Mouse (Mus musculus) liver, embryonic 15.5 days (tissue): ENCODE measurements around the gene Trpv4. TPM values are rescaled to one million over a fixed set of nuclear protein-coding genes. Genes with fewer than 3 reads are reported as not detected.

Experiments
- ATAC-seq: fragments of 200-750 bp; cut with Nextera tagmentation; 2 replicates; pipeline ENCODE4 v1.8.0; 2017; ENCODE audit warnings: moderate number of reproducible peaks, mild to moderate bottlenecking, moderate library complexity; ENCODE audit not compliant: insufficient read depth
- H3K27ac ChIP-seq: fragments of 300-500 bp; sonication (generic); replicated peaks from 2 replicates; pipeline ENCODE4 v1.5.1; 2015; ENCODE audit warnings: mild to moderate bottlenecking, inconsistent platforms
- H3K27me3 ChIP-seq: fragments of 300-500 bp; sonication (generic); 2 replicates; pipeline ENCODE4 v1.6.1; 2015; ENCODE audit warnings: mild to moderate bottlenecking, inconsistent platforms
- H3K36me3 ChIP-seq: fragments of 300-500 bp; sonication (generic); replicated peaks from 2 replicates; pipeline ENCODE4 v1.6.1; 2015; ENCODE audit warnings: moderate library complexity, mild to moderate bottlenecking, inconsistent platforms
- H3K4me1 ChIP-seq: fragments of 300-500 bp; sonication (generic); replicated peaks from 2 replicates; pipeline ENCODE4 v1.6.1; 2015; ENCODE audit warnings: inconsistent platforms
- H3K4me2 ChIP-seq: fragments of 300-500 bp; sonication (generic); 2 replicates; pipeline ENCODE4 v1.6.1; 2015; ENCODE audit warnings: moderate library complexity, mild to moderate bottlenecking, inconsistent platforms
- H3K4me3 ChIP-seq: fragments of 300-500 bp; sonication (generic); replicated peaks from 2 replicates; pipeline ENCODE4 v1.5.1; 2015; ENCODE audit warnings: mild to moderate bottlenecking, inconsistent platforms
- H3K9ac ChIP-seq: fragments of 300-500 bp; sonication (generic); 2 replicates; pipeline ENCODE4 v1.6.1; 2015; ENCODE audit warnings: moderate library complexity, mild to moderate bottlenecking, inconsistent platforms
- H3K9me3 ChIP-seq: fragments of 300-500 bp; sonication (generic); replicated peaks from 2 replicates; pipeline ENCODE4 v1.6.1; 2016; ENCODE audit warnings: inconsistent platforms
- WGBS: fragments of 180-500 bp; shearing (Covaris S2); methylation state at CpG from one replicate; pipeline ENCODE4 v1.1.7; 2015; ENCODE audit warnings: mixed read lengths; ENCODE audit not compliant: insufficient replicate concordance; 5-methylcytosine and 5-hydroxymethylcytosine counted together
- polyA plus RNA-seq: library from polyadenylated mRNA; unstranded; fragments of >200 nt; fragmentation: Nextera tagmentation; extraction: Ambion mirVana; gene quantifications from 2 replicates; pipeline ENCODE4 v1.2.1, GENCODE M21; 2015

The Trpv4 gene
- polyA plus RNA-seq, 1 experiment from 2014 or later: 0.24 TPM

DNA sequence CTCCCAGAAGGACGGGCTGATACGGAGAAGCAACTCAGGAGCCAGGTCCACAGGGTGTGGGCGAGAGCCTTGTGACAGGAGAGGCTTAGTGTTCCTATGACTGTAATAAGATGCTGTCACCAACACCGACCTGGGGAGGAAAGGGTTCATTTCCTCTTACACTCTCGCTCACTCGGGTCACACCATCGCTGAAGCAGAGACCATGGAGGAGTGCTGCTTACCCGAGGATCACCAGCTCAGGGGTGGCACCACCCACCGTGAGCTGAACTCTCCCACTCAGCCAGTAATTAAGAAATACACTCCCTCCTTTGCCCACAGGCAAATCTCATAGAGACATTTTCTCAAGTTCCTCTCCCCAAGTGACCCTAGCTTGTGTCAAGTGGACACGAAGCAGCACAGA is 69.8 kb downstream of the Trpv4 start:
- Histone ChIP-seq H3K9ac (no peak overlapping the region), H3K4me2 (no peak overlapping the region), H3K27ac (no peak overlapping the region), H3K9me3 (no peaks in the 10 kb centered on the region), H3K27me3 (no peaks in the 10 kb centered on the region), H3K4me3 (no peak overlapping the region), H3K36me3 (no peaks in the 10 kb centered on the region), H3K4me1 (peaks cover 51% of the 10 kb centered on the region)
- WGBS: 24% methylated on average over 10 of the region's 10 CpGs
- no peak for ATAC-seq

DNA sequence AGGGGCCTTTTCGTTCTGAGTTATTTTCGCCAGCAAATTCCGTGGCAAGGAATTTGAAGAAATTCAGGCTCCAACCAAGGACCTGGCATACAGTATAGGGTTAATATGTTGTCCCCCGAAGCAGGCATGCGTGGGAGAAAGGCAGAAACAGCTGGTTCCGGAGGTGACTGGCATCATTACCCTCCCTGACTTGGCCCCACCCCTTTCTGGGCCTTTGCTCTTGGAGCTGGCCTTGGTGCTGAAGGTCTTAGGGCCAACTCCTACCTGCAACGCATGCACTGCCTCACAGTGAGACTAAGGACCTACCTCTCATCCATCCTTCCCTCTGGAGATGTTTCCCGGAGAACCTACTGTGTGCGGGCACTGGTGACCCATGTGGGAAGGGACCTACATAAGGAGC is 70.3 kb downstream of the Trpv4 start:
- H3K4me2 ChIP-seq: no peak overlapping the region
- H3K27ac ChIP-seq: no peak overlapping the region
- ATAC-seq: no peak
- 25% methylated on average over 9 of the region's 9 CpGs for WGBS
- peaks cover 46% of the 10 kb centered on the region for H3K4me1 ChIP-seq
- H3K36me3 ChIP-seq: no peaks in the 10 kb centered on the region
- no peak overlapping the region for H3K4me3 ChIP-seq
- H3K27me3 ChIP-seq: no peaks in the 10 kb centered on the region
- no peak overlapping the region for H3K9ac ChIP-seq
- no peaks in the 10 kb centered on the region for H3K9me3 ChIP-seq

DNA sequence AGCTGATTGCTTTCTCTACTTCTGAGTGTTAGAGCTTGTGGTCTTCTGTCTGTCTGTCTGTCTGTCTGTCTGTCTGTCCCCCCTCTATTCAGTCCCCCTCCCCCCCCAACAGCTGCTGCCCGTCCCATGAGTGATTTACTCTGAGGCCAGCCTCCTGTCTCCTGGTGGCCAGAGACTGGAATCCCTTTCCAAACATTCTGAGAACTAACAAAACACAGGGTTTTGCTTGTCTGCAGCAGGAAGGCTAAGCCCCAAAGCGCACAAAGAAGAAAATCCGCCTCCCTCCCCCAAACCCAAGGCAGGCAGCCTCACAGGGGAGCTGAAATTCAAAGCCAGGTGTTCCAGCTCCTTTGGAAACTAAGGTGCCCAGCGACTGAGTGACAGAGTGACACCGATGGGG is 72.5 kb downstream of the Trpv4 start:
- H3K9ac ChIP-seq: no peak overlapping the region
- H3K4me3 ChIP-seq: no peak overlapping the region
- no peak overlapping the region for H3K27ac ChIP-seq
- WGBS: 38% methylated on average over 5 of the region's 5 CpGs
- no peak for ATAC-seq
- no peaks in the 10 kb centered on the region for H3K9me3 ChIP-seq
- H3K36me3 ChIP-seq: no peaks in the 10 kb centered on the region
- no peak overlapping the region for H3K4me2 ChIP-seq
- no peaks in the 10 kb centered on the region for H3K27me3 ChIP-seq
- peaks cover 27% of the 10 kb centered on the region for H3K4me1 ChIP-seq

DNA sequence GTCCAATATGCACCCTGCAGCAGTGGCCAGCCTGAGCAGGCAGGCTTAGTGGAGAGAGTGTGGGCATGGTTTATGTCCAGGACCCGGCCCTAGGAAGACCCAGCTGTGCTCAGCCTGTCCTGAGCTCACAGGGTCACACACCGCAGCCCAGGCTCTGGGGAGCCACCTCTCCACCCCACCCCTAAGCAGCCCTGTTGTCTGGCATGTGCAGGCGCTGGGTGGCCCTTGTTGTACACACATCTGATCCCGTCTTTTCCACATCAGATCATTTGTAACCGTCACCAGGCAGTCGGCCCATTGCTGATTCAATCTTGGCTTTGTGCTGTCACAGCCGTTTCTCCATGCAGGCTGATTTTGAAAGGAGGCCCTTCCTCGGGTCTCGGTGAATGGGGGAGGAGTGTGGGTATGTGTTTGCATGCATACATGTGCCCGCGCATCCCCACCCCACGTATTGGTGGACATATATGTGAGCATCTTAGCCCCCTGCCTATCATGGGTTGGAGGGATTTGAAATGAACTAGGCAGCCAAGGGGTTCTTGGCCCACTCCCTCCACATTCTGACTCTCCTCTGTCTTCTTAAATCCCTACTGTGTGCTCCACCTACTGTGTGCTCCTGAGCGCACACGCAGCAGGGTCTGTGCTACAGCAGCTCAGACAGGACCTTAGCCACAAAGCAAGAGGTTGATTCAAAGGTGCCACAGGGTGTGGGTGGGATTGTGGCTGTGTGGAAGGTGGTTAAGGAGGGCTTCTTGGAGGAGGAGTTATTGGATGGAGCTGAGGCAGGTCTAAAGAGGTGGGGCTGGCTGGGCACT is 73.7 kb downstream of the Trpv4 start:
- Histone ChIP-seq H3K36me3 (no peaks in the 10 kb centered on the region), H3K27ac (no peak overlapping the region), H3K9ac (no peak overlapping the region), H3K4me2 (no peak overlapping the region), H3K9me3 (no peaks in the 10 kb centered on the region), H3K27me3 (no peaks in the 10 kb centered on the region), H3K4me1 (peaks cover 15% of the 10 kb centered on the region), H3K4me3 (no peak overlapping the region)
- ATAC-seq: no peak
- 62% methylated on average over 14 of the region's 14 CpGs for WGBS

DNA sequence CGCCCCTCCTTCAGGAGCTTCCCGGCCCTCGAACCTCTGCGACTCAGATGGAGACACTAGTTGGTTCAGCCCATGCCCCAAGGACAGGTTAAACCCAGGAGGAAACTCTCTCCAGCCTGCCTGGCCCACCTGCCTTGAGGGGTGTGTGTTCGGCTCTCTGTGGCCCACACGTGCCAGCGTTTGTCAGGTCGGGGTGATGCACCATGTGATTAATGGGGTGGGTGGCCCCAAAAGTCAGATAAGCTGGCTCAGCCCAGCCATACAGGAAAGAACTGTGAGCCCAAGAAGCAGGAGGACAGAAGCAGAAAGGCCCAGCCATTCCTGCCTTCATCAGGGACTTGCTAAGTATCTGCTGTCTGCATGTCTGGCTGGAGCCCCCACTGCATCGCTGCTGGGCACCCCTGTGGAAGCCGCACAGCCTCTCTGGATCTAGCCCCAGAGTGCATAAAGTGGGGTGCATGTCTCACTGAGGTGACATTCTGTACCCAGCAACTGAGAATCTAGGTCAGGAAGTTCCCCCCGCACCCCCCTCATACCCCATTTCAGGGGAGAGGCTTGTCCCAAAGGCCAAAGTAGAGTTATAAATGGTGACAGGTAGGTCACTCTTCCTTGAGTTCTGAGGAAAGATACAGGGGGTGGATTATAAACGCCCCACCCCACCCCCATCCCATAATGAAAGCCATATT is 74.6 kb downstream of the Trpv4 start:
- no peak overlapping the region for H3K27ac ChIP-seq
- no peak for ATAC-seq
- H3K27me3 ChIP-seq: no peaks in the 10 kb centered on the region
- H3K36me3 ChIP-seq: no peaks in the 10 kb centered on the region
- no peak overlapping the region for H3K4me2 ChIP-seq
- H3K4me1 ChIP-seq: peaks cover 10% of the 10 kb centered on the region
- H3K9me3 ChIP-seq: no peaks in the 10 kb centered on the region
- H3K9ac ChIP-seq: no peak overlapping the region
- no peak overlapping the region for H3K4me3 ChIP-seq
- 49% methylated on average over 12 of the region's 12 CpGs for WGBS

DNA sequence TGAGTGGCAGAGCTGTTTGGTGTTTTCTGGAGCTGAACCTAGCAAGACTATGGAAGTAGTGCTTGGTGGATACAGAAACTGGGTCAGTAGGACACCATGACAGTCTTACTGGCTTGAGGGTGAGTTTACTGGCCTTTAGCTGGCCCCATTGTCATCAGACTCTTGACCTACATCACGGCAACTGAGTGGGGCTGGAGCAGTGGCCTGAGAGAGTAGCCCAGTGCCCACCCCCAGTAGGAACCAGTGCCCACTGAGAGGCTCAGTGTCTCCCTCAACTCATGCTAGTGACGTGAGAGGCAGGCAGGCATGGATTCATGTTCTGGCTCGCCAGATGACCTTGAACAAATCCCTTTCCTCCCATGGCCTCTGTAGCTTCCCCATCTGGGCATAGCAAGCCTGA is 75.2 kb downstream of the Trpv4 start:
- Histone ChIP-seq H3K4me1 (peaks cover 4% of the 10 kb centered on the region), H3K9ac (no peak overlapping the region), H3K4me2 (no peak overlapping the region), H3K9me3 (no peaks in the 10 kb centered on the region), H3K27me3 (no peaks in the 10 kb centered on the region), H3K27ac (no peak overlapping the region), H3K36me3 (no peaks in the 10 kb centered on the region), H3K4me3 (no peak overlapping the region)
- no peak for ATAC-seq
- WGBS: 52% methylated on average over 3 of the region's 3 CpGs

DNA sequence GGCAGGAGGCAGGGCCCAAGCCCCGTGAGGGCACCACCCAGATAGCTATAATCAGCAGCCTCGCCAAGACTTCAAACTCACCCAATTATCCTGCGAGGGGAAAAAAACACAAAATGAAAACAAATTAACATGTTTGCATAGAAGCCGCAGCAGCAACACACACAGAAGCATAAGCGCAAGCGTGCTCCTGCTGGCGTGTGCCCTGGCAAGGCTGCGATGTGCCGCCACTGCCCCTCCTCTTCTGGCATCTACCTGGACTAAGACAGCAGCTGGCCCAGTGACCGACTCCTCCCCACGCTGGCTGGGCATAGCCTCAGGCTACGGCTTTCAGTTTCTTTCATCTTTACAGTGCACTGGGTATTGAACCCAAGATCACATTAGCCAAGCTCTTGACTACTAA is 76.7 kb downstream of the Trpv4 start:
- no peak overlapping the region for H3K4me2 ChIP-seq
- no peak overlapping the region for H3K4me3 ChIP-seq
- peaks cover 4% of the 10 kb centered on the region for H3K4me1 ChIP-seq
- ATAC-seq: no peak
- no peak overlapping the region for H3K9ac ChIP-seq
- H3K9me3 ChIP-seq: no peaks in the 10 kb centered on the region
- H3K36me3 ChIP-seq: no peaks in the 10 kb centered on the region
- WGBS: 73% methylated on average over 12 of the region's 12 CpGs
- no peaks in the 10 kb centered on the region for H3K27me3 ChIP-seq
- H3K27ac ChIP-seq: no peak overlapping the region

DNA sequence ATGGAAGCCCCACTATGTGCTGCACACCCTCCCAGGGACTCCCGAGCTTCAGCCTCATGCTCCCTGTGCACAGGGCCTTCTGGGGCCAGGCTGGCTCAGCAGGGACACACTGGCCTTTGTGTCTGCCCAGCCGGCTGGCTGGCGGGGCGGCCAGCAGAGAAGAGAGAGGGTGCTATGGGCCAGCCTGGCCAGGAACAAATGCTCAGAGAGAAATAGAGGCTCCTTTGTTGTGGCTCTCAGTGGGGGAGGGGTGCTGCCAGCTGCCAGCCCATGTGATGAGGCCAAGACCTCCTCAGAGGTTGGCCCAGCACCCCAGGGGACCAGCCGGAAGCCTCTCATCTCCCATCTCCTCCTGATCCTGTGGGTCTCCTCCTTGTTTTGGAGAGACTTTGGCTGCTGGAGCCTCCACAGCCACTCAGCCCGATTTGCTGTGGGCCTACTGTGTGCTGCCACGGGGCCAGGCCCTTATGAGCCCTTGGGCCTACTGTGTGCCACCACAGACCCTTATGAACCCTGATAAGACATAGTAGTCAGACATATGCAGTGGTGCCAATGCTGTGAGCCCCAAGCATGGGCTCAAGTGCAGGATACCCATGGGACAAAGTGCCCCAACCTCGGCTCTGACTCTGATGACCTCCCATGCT is 78.4 kb downstream of the Trpv4 start:
- ATAC-seq: no peak
- 58% methylated on average over 8 of the region's 8 CpGs for WGBS
- no peak overlapping the region for H3K27ac ChIP-seq

DNA sequence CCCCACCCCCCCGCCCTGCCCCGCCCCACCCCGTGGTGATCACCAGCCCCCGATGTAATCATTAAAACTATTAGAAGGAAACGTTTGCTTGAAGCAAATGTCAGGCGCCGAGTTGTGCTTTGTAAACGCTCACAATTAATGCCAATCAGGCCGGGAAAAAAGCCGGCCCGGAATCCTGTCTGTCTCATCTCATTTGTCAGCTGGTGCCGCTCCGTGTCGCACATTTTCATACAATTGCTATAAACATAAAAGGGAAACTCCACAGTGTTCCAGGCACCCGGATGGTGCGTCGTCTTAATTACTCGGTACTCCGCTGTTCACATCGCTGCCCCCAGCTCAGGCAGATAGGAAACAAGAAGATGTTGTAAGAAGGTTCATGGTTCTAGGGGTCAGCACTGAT is 79.9 kb downstream of the Trpv4 start:
- peaks cover 16% of the 10 kb centered on the region for H3K27me3 ChIP-seq
- WGBS: 66% methylated on average over 20 of the region's 20 CpGs
- H3K4me1 ChIP-seq: peaks cover 13% of the 10 kb centered on the region; the same call in 1 of the 2 replicates
- H3K4me2 ChIP-seq: no peak overlapping the region
- ATAC-seq: no peak
- H3K27ac ChIP-seq: no peak overlapping the region
- H3K4me3 ChIP-seq: no peak overlapping the region
- H3K9ac ChIP-seq: no peak overlapping the region
- H3K9me3 ChIP-seq: no peaks in the 10 kb centered on the region
- H3K36me3 ChIP-seq: no peaks in the 10 kb centered on the region

More for the DNA sequence above, 78.4 kb downstream of the Trpv4 start:
- Histone ChIP-seq H3K4me1 (peaks cover 3% of the 10 kb centered on the region; the same call in 1 of the 2 replicates), H3K36me3 (no peaks in the 10 kb centered on the region), H3K4me2 (no peak overlapping the region), H3K9ac (no peak overlapping the region), H3K27me3 (peaks cover 1% of the 10 kb centered on the region; the same call in 1 of the 2 replicates), H3K9me3 (no peaks in the 10 kb centered on the region), H3K4me3 (no peak overlapping the region)

DNA sequence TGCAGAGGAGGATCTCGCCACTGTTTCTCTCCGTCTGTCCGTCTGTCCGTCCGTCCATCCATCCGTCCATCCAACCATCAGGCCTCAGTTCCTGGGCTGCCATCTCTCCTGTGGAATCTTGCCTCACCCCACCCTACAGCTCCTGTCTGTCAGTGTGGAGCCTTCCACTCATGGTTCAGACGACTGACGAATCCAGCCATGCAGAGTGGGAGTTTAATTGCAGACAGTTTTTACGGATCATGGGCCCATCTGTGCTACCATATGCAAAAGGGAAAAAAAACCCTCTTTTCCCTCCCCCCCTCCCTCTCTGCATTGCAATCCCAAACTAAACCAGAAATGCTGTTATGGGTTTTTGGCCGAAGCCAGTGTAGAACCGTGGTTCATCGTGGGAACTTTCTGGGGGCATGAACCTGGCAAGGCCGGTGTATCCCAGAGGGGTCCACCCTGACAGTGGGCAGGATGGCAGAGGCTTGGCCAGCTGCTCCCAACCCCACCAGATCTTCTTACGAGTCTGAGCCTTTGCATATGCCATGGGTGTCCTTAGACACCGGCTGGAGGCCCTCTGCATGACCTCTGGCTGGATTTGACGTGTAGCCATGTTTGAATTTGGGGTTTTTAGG is 82.1 kb downstream of the Trpv4 start:
- Histone ChIP-seq H3K4me3 (no peak overlapping the region), H3K9ac (no peak overlapping the region)
- ATAC-seq: no peak

DNA sequence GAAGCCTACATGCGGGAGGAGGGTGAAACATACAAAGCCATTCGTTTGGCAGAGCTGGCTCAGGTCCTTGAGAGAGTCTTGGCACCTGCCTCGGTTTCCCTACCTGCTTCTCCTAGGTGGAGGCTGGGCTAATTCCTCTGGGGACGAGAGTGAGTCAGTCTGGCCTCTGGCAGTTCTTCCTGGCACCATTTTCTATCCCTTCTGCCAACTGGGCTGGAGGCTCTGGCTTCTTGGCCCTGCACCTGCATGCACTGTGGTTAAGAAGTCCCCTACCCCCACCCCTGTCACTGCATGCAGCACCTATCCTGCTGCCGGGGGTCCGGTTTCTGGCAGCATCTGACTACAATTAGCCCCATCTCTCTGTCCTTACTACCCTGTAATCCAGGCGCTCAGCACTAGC is 82.7 kb downstream of the Trpv4 start:
- Histone ChIP-seq H3K4me3 (no peak overlapping the region), H3K36me3 (no peaks in the 10 kb centered on the region), H3K9ac (no peak overlapping the region), H3K27me3 (peaks cover 44% of the 10 kb centered on the region), H3K27ac (no peak overlapping the region), H3K4me1 (peaks cover 37% of the 10 kb centered on the region), H3K9me3 (no peaks in the 10 kb centered on the region), H3K4me2 (no peak overlapping the region)
- WGBS: 59% methylated on average over 7 of the region's 7 CpGs
- ATAC-seq: no peak

More for the DNA sequence above, 82.1 kb downstream of the Trpv4 start:
- Histone ChIP-seq H3K27me3 (peaks cover 39% of the 10 kb centered on the region), H3K4me2 (no peak overlapping the region), H3K4me1 (peaks cover 32% of the 10 kb centered on the region), H3K9me3 (no peaks in the 10 kb centered on the region), H3K36me3 (no peaks in the 10 kb centered on the region), H3K27ac (no peak overlapping the region)
- 81% methylated on average over 16 of the region's 16 CpGs for WGBS
